Mouse (Mus musculus): ENCODE results near the gene Rhof.
A peak's percentile ranks its signal among the peaks of the same experiment; 100 is the strongest.

DNA sequence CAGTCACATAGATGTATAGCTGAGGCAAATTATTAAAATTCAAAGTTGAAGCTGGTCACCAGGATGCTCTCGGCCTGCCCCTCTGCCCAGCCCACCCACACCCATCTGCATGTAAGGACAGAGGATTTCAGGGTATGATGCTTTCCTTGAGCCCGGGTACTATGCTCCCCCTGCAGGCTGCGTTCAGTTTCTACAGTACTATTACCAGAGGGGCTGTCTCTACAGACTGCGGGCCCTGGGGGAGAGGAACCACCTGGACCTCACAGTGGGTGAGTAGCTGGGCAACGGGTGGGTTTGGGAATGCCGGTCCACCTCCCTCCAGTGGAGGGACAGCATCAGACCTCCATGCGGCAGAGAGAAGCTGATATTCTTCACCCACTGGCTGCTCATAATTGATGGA lies 17.6 kb downstream of the Rhof start:
- TF ChIP-seq EP300 (IDR thresholded peaks at IDR 0.05; ENCODE audit: low read depth) = no peak
- TF ChIP-seq CTCF (IDR thresholded peaks at IDR 0.05; ENCODE audit: low read depth) = peak; percentile 53
